Mouse (Mus musculus): ENCODE data around the gene Ncoa3. TPM values are rescaled to one million over a fixed set of nuclear protein-coding genes. Genes with fewer than 3 reads are reported as not detected.

The Ncoa3 gene
- total RNA-seq, 2 experiments from 2014 or later, result 8.3 to 8.8 TPM

DNA sequence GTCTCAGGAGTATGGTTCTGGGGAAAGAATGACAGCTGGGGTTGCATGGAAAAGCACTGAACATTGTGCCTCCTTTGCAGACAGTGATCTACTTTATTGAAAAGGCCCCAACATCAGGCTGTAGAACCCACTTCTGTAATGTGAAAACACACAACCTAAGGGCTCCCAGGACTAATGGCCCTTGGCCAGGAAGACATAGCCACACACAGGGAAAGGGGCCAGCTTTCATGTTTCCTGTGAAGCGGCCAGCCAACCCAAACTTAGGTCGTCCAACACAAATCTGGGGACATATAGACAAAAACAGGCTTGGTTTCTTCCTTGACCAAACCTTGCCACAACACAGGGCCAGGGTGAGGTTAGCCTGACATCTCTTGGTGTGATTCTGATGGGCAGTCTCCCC, 127.6 kb downstream of the Ncoa3 start:
- ATAC-seq (replicated peaks; ENCODE audit: low FRiP score, low TSS enrichment, poor library complexity, severe bottlenecking), result no peak

DNA sequence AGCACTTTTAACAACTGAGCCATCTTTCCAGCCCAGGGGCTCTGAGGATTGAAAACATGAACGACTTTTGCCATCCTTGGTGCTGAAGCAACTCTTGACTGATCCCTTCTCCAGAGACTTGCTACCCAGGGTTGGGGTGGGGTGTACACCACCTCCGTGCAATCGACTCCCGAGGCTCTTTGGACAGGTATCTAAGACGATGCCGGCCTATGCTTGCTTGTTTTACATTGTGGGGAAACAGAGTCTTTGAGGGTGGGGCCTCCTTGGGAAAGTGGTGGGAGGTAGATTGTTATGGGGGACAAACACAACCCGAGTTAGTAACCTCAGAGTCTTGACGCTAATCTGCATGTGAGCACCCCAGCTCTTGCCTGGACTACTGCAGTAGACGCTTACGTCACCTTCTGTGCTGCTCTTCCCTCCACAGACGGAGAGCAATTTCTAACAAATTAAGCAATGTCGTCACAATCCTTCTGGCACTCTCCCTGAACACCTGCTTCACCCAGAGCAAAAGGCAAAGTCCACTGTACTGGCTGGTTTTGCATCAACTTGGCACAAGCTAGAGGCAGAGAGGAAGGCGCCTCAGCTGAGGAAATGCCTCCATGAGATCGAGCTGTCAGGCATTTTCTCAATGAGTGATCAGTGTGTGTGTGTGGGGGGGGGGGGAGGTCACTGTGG, 129.4 kb downstream of the Ncoa3 start:
- ATAC-seq (replicated peaks; ENCODE audit: low FRiP score, low TSS enrichment, poor library complexity, severe bottlenecking), result no peak

DNA sequence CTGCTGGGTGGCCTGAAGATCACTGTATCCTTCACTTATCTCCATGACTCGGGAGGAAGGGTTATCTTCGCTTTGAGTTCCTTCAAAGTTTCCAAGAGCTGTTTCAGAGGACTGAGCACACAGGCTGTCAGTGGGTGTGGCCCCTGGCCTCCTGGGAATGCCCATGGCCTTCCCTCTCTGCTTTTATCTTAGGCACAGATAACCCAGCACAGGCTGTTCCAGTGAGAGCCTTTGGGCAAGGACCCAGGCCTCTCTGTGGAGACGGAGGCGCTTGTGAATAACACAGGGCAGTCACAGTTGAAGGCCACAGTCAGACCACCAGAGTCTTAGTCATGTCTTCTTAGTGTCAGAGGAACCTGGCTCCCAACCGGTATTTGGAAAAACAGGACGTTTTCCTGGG, 130.3 kb downstream of the Ncoa3 start:
- no peak for ATAC-seq (replicated peaks; ENCODE audit: low FRiP score, low TSS enrichment, poor library complexity, severe bottlenecking)

Other genes with a start within 250 kb of the Ncoa3 start
- 70.9 and 80.1 TPM in 2 replicates for gene Zmynd8, start 93.6 kb upstream of the Ncoa3 start, total RNA-seq (2014; fragmentation: Nextera tagmentation)
- gene Zmynd8, start 93.6 kb upstream of the Ncoa3 start, total RNA-seq (2017), result 27.2 and 42.9 TPM in 2 replicates
- 0.25 TPM in 1 of 2 replicates, not detected in the other for gene Sulf2, start 163.0 kb downstream of the Ncoa3 start, total RNA-seq (2014; fragmentation: Nextera tagmentation)
- 0.42 and 2.3 TPM in 2 replicates for gene Sulf2, start 163.0 kb downstream of the Ncoa3 start, total RNA-seq (2017)